Mouse (Mus musculus) neural tube, embryonic 14.5 days (tissue): ENCODE data around the gene Hcst. TPM values are rescaled to one million over a fixed set of nuclear protein-coding genes. Genes with fewer than 3 reads are reported as not detected.

ENCODE experiments used
- ATAC-seq: fragments of 200-750 bp; cut with Nextera tagmentation; 2 replicates; pipeline ENCODE4 v1.8.0; 2017; ENCODE audit warnings: low read depth, mild to moderate bottlenecking, moderate TSS enrichment, moderate library complexity
- H3K27ac ChIP-seq: fragments of 300-500 bp; sonication (generic); 2 replicates; pipeline ENCODE4 v1.5.1; 2014; ENCODE audit warnings: low read depth, mild to moderate bottlenecking, control low read depth, low read length, moderate library complexity, mixed read lengths
- H3K27me3 ChIP-seq: fragments of 300-500 bp; sonication (generic); 2 replicates; pipeline ENCODE4 v1.6.1; 2014; ENCODE audit warnings: low read length; ENCODE audit not compliant: control insufficient read depth, insufficient read depth
- H3K36me3 ChIP-seq: fragments of 300-500 bp; sonication (generic); 2 replicates; pipeline ENCODE4 v1.6.1; 2014; ENCODE audit warnings: low read length, mixed read lengths; ENCODE audit not compliant: control insufficient read depth, insufficient read depth
- H3K4me1 ChIP-seq: fragments of 300-500 bp; sonication (generic); 2 replicates; pipeline ENCODE4 v1.6.1; 2014; ENCODE audit warnings: low read length; ENCODE audit not compliant: control insufficient read depth, insufficient read depth
- H3K4me2 ChIP-seq: fragments of 300-500 bp; sonication (generic); 2 replicates; pipeline ENCODE4 v1.6.1; 2014; ENCODE audit warnings: mild to moderate bottlenecking, low read depth, low read length, control low read depth
- H3K4me3 ChIP-seq: fragments of 300-500 bp; sonication (generic); 2 replicates; pipeline ENCODE4 v1.5.1; 2014; ENCODE audit warnings: low read depth, low read length, control low read depth, mixed read lengths
- H3K9ac ChIP-seq: fragments of 300-500 bp; sonication (generic); replicated peaks from 2 replicates; pipeline ENCODE4 v1.6.1; 2014; ENCODE audit warnings: low read depth, mild to moderate bottlenecking, control low read depth, low read length, mixed read lengths
- H3K9me3 ChIP-seq: fragments of 300-500 bp; sonication (generic); 2 replicates; pipeline ENCODE4 v1.6.1; 2016; ENCODE audit warnings: low read length; ENCODE audit not compliant: control insufficient read depth
- WGBS: fragments of 180-500 bp; shearing (Covaris S2); extraction: QIAGEN DNeasy Blood & Tissue Kit; methylation state at CpG from one replicate; pipeline ENCODE4 v1.1.7; 2014; 5-methylcytosine and 5-hydroxymethylcytosine counted together
- polyA plus RNA-seq: library from polyadenylated mRNA; unstranded; fragments of >200 nt; fragmentation: Nextera tagmentation; extraction: Ambion mirVana; gene quantifications from 2 replicates; pipeline ENCODE4 v1.2.1, GENCODE M21; 2014

Gene Hcst
- polyA plus RNA-seq, 1 experiment from 2014 or later = not detected

- H3K27me3 ChIP-seq = no peaks in the 10 kb centered on the region
- H3K9me3 ChIP-seq = no peaks in the 10 kb centered on the region
- no peak overlapping the region for H3K4me3 ChIP-seq
- H3K27ac ChIP-seq = no peak overlapping the region
- no peak overlapping the region for H3K4me2 ChIP-seq
- 19% methylated on average over 10 of the region's 10 CpGs for WGBS
- ATAC-seq = no peak
- peaks cover 47% of the 10 kb centered on the region for H3K36me3 ChIP-seq
- no peak overlapping the region for H3K9ac ChIP-seq
- no peaks in the 10 kb centered on the region for H3K4me1 ChIP-seq
These were observed 17.2 kb upstream of the Hcst start for GRCm38 (mm10) chr7:30436879-30437278.

- Histone ChIP-seq H3K4me3 (no peak overlapping the region), H3K4me1 (no peaks in the 10 kb centered on the region), H3K9ac (no peak overlapping the region), H3K27ac (no peak overlapping the region; the same call in 1 of the 2 replicates), H3K9me3 (no peaks in the 10 kb centered on the region), H3K27me3 (no peaks in the 10 kb centered on the region), H3K36me3 (peaks cover 38% of the 10 kb centered on the region), H3K4me2 (no peak overlapping the region)
- 52% methylated on average over 9 of the region's 9 CpGs for WGBS
- ATAC-seq = no peak
These were observed 15.5 kb upstream of the Hcst start for GRCm38 (mm10) chr7:30435156-30435555.

- WGBS = 74% methylated on average over 10 of the region's 10 CpGs
- Histone ChIP-seq H3K4me3 (no peak overlapping the region), H3K9ac (no peak overlapping the region), H3K9me3 (no peaks in the 10 kb centered on the region), H3K4me2 (no peak overlapping the region), H3K27me3 (no peaks in the 10 kb centered on the region), H3K4me1 (no peaks in the 10 kb centered on the region), H3K36me3 (peaks cover 33% of the 10 kb centered on the region), H3K27ac (no peak overlapping the region)
- ATAC-seq = no peak
These were observed 15.0 kb upstream of the Hcst start for GRCm38 (mm10) chr7:30434701-30435100.

- H3K27ac ChIP-seq = no peak overlapping the region
- peaks cover 29% of the 10 kb centered on the region for H3K36me3 ChIP-seq
- WGBS = 4% methylated on average over 10 of the region's 10 CpGs
These were observed 14.6 kb upstream of the Hcst start for GRCm38 (mm10) chr7:30434238-30434637.

GRCm38 (mm10) chr7:30431793-30432192 lies 12.1 kb upstream of the Hcst start:
- peak; percentile 81 for ATAC-seq
- Histone ChIP-seq H3K36me3 (peaks cover 20% of the 10 kb centered on the region), H3K27ac (no peak overlapping the region), H3K4me2 (no peak overlapping the region), H3K9me3 (no peaks in the 10 kb centered on the region), H3K27me3 (no peaks in the 10 kb centered on the region), H3K4me3 (no peak overlapping the region), H3K9ac (no peak overlapping the region), H3K4me1 (no peaks in the 10 kb centered on the region)
- 13% methylated on average over 3 of the region's 3 CpGs for WGBS

More at GRCm38 (mm10) chr7:30434238-30434637, 14.6 kb upstream of the Hcst start:
- H3K4me3 ChIP-seq = no peak overlapping the region
- H3K4me1 ChIP-seq = no peaks in the 10 kb centered on the region
- no peak overlapping the region for H3K4me2 ChIP-seq
- ATAC-seq = no peak
- H3K9me3 ChIP-seq = no peaks in the 10 kb centered on the region
- no peak overlapping the region for H3K9ac ChIP-seq
- H3K27me3 ChIP-seq = no peaks in the 10 kb centered on the region

- WGBS = 55% methylated on average over 2 of the region's 2 CpGs
- no peaks in the 10 kb centered on the region for H3K9me3 ChIP-seq
These were observed 10.5 kb upstream of the Hcst start for GRCm38 (mm10) chr7:30430191-30430590.

GRCm38 (mm10) chr7:30429327-30429726 lies 9.7 kb upstream of the Hcst start:
- no peaks in the 10 kb centered on the region for H3K4me1 ChIP-seq
- H3K36me3 ChIP-seq = no peaks in the 10 kb centered on the region; the same call in 1 of the 2 replicates
- H3K27ac ChIP-seq = no peak overlapping the region
- H3K9ac ChIP-seq = no peak overlapping the region
- H3K4me3 ChIP-seq = no peak overlapping the region
- no peaks in the 10 kb centered on the region for H3K9me3 ChIP-seq
- no peak overlapping the region for H3K4me2 ChIP-seq
- H3K27me3 ChIP-seq = no peaks in the 10 kb centered on the region
- ATAC-seq = no peak

More at GRCm38 (mm10) chr7:30430191-30430590, 10.5 kb upstream of the Hcst start:
- ATAC-seq = no peak
- no peak overlapping the region for H3K9ac ChIP-seq
- no peak overlapping the region for H3K4me3 ChIP-seq
- H3K4me1 ChIP-seq = no peaks in the 10 kb centered on the region
- H3K27me3 ChIP-seq = no peaks in the 10 kb centered on the region
- H3K4me2 ChIP-seq = no peak overlapping the region
- H3K36me3 ChIP-seq = peaks cover 5% of the 10 kb centered on the region
- H3K27ac ChIP-seq = no peak overlapping the region

GRCm38 (mm10) chr7:30423071-30423641 lies 3.5 kb upstream of the Hcst start:
- H3K27ac ChIP-seq = 0 out of 2 replicates have a peak overlapping the region, but pooled peaks have one; percentile 10
- peak overlapping the region; percentile 55 for H3K4me3 ChIP-seq
- H3K27me3 ChIP-seq = no peaks in the 10 kb centered on the region
- H3K36me3 ChIP-seq = no peaks in the 10 kb centered on the region; the same call in 1 of the 2 replicates
- no peak for ATAC-seq
- 51% methylated on average over 23 of the region's 23 CpGs for WGBS
- H3K9ac ChIP-seq = no peak overlapping the region; the same call in 1 of the 2 replicates
- 0 out of 2 replicates have a peak, but pooled peaks cover 3% of the 10 kb centered on the region for H3K4me1 ChIP-seq
- no peaks in the 10 kb centered on the region for H3K9me3 ChIP-seq
- H3K4me2 ChIP-seq = peak overlapping the region; percentile 85

GRCm38 (mm10) chr7:30422560-30422959 lies 2.9 kb upstream of the Hcst start:
- Histone ChIP-seq H3K4me3 (peak overlapping the region; percentile 55), H3K9ac (peak overlapping the region; percentile 63), H3K27me3 (no peaks in the 10 kb centered on the region), H3K36me3 (no peaks in the 10 kb centered on the region; the same call in 1 of the 2 replicates), H3K4me2 (peak overlapping the region; percentile 85), H3K9me3 (no peaks in the 10 kb centered on the region), H3K27ac (no peak overlapping the region; the same call in 1 of the 2 replicates), H3K4me1 (0 out of 2 replicates have a peak, but pooled peaks cover 3% of the 10 kb centered on the region)
- WGBS = 18% methylated on average over 9 of the region's 9 CpGs
- ATAC-seq = peak; percentile 45
